Mouse (Mus musculus): ENCODE measurements around the gene Maip1.

DNA sequence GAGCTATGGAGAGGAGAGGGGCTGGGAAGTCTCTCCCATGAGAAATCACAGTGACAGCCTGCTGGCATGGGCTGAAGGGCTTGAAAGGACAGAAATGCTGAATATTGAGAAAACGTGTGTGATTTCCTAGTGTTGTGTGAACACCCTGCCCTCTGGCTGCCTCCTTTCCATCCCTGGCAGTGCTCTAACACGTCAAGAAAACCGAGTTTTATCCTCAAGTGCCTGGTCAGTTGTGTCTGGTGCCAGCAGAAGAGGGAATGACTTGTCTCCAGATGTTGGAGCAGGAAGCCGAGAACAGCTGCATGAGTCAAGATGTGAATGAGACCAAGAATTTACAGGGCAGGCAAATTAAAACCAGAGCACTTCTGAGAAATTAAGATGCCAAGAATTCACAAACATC is 34.6 kb downstream of the Maip1 start:
- TF ChIP-seq CTCF (IDR thresholded peaks at IDR 0.05; ENCODE audit: extremely low read depth, insufficient read depth, insufficient read length, insufficient replicate concordance) (no peak), POLR2A (IDR thresholded peaks at IDR 0.05; ENCODE audit: low read depth, low read length) (no peak)

All from spleen, adult 2 months (tissue).